Mouse (Mus musculus): ENCODE measurements around the gene Lrrc75b.

Lrrc75b gene

DNA sequence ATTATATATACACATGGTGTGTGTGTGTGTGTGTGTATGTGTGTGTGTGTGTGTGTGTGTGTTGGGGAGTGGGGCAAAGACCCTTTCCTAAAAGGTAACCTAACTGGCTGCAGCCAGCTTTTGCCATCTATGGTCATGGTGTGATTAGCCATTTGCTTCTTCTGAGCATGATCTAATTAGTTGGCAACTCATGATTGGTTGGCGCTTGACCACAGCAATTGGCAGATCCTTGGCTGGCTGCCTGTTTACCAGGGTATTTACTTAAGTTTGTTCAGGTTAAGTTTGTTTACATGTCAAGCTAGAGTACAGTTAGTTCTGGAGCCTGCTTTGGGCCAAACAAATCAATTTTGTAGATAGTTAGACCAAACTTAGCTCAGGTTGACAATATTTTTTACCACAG lies 58.5 kb downstream of the Lrrc75b start:
- no peak for DNase-seq (ENCODE audit: low spot score)

- no peak for DNase-seq (ENCODE audit: low spot score)
These were observed 59.8 kb downstream of the Lrrc75b start for GRCm38 (mm10) chr10:75500345-75500744.

All from embryo, embryonic 10.5 days (tissue).